Mouse (Mus musculus) R1 (cell line): ENCODE measurements at regions not wholly inside any gene's neighbourhood (a gene's known extent, or its start where the extent isn't known, plus 50 kb on each side); places are given as distances from the start of the nearest gene placed in this dataset.

Experiments
- DNase-seq: peaks from one replicate; pipeline ENCODE4 v3.0.0-alpha.2; 2018; ENCODE audit warnings: low read depth, low spot score

- DNase-seq = no peak
These were observed 59.7 kb upstream of the Cox10 start for GRCm38 (mm10) chr11:64138934-64139333.

- no peak for DNase-seq
These were observed 56.5 kb upstream of the Cox10 start for GRCm38 (mm10) chr11:64135766-64136165.

- no peak for DNase-seq
These were observed 56.0 kb upstream of the Cox10 start for GRCm38 (mm10) chr11:64135308-64135591.

- DNase-seq = no peak
These were observed 55.5 kb upstream of the Cox10 start for GRCm38 (mm10) chr11:64134571-64135307.
